Mouse (Mus musculus) stomach, embryonic 15.5 days (tissue): Measurements from ENCODE around the gene Ccdc17. TPM values are rescaled to one million over a fixed set of nuclear protein-coding genes. Genes with fewer than 3 reads are reported as not detected.

Experiments used
- ATAC-seq: fragments of 200-750 bp; cut with Nextera tagmentation; 2 replicates; pipeline ENCODE4 v1.8.0; 2017; ENCODE audit warnings: low read depth, moderate number of reproducible peaks, moderate TSS enrichment; ENCODE audit not compliant: insufficient read depth, low FRiP score
- H3K27ac ChIP-seq: fragments of 300-500 bp; sonication (generic); 2 replicates; pipeline ENCODE4 v1.5.1; 2015; ENCODE audit warnings: mild to moderate bottlenecking, inconsistent platforms
- H3K27me3 ChIP-seq: fragments of 300-500 bp; sonication (generic); replicated peaks from 2 replicates; pipeline ENCODE4 v1.6.1; 2015; ENCODE audit warnings: inconsistent platforms
- H3K36me3 ChIP-seq: fragments of 300-500 bp; sonication (generic); 2 replicates; pipeline ENCODE4 v1.6.1; 2015; ENCODE audit warnings: inconsistent platforms
- H3K4me1 ChIP-seq: fragments of 300-500 bp; sonication (generic); 2 replicates; pipeline ENCODE4 v1.6.1; 2015; ENCODE audit warnings: inconsistent platforms
- H3K4me2 ChIP-seq: fragments of 300-500 bp; sonication (generic); 2 replicates; pipeline ENCODE4 v1.6.1; 2015; ENCODE audit warnings: mild to moderate bottlenecking, inconsistent platforms
- H3K4me3 ChIP-seq: fragments of 300-500 bp; sonication (generic); replicated peaks from 2 replicates; pipeline ENCODE4 v1.5.1; 2015; ENCODE audit warnings: inconsistent platforms
- H3K9ac ChIP-seq: fragments of 300-500 bp; sonication (generic); 2 replicates; pipeline ENCODE4 v1.6.1; 2015; ENCODE audit warnings: inconsistent platforms
- H3K9me3 ChIP-seq: fragments of 300-500 bp; sonication (generic); 2 replicates; pipeline ENCODE4 v1.6.1; 2016; ENCODE audit warnings: inconsistent platforms
- WGBS: fragments of 180-500 bp; shearing (Covaris S2); methylation state at CpG from one replicate; pipeline ENCODE4 v1.1.7; 2015; 5-methylcytosine and 5-hydroxymethylcytosine counted together
- polyA plus RNA-seq: library from polyadenylated mRNA; unstranded; fragments of >200 nt; fragmentation: Nextera tagmentation; extraction: Ambion mirVana; gene quantifications from 2 replicates; pipeline ENCODE4 v1.2.1, GENCODE M21; 2015

Ccdc17 gene
- 4.2 and 4.5 TPM in 2 replicates for polyA plus RNA-seq

GRCm38 (mm10) chr4:116596379-116596778, at the start of gene Ccdc17:
Gene Ccdc17 (plus strand): TSS chr4:116596654.
- H3K4me1 ChIP-seq, result peaks cover 9% of the 10 kb centered on the region; the same call in 1 of the 2 replicates
- no peak for ATAC-seq
- 23% methylated on average over 5 of the region's 5 CpGs for WGBS
- H3K9ac ChIP-seq, result peak within 1 kb of the TSS; percentile 24
- H3K27me3 ChIP-seq, result no peaks in the 10 kb centered on the region
- H3K36me3 ChIP-seq, result peaks cover 18% of the 10 kb centered on the region
- H3K4me2 ChIP-seq, result peak within 1 kb of the TSS; percentile 94
- H3K4me3 ChIP-seq, result peak within 1 kb of the TSS; percentile 58
- H3K27ac ChIP-seq, result peak within 1 kb of the TSS; percentile 67
- H3K9me3 ChIP-seq, result no peaks in the 10 kb centered on the region

- WGBS, result 100% methylated on average over 1 of the region's 1 CpGs
- no peaks in the 10 kb centered on the region for H3K27me3 ChIP-seq
- ATAC-seq, result no peak
These were observed 46.0 kb upstream of the Ccdc17 start for GRCm38 (mm10) chr4:116550432-116550831.

GRCm38 (mm10) chr4:116553035-116553434, 43.4 kb upstream of the Ccdc17 start:
- Histone ChIP-seq H3K4me3 (no peak overlapping the region), H3K27me3 (no peaks in the 10 kb centered on the region), H3K36me3 (0 out of 2 replicates have a peak, but pooled peaks cover 5% of the 10 kb centered on the region), H3K4me2 (no peak overlapping the region), H3K9ac (no peak overlapping the region), H3K4me1 (no peaks in the 10 kb centered on the region), H3K27ac (no peak overlapping the region), H3K9me3 (no peaks in the 10 kb centered on the region)
- WGBS, result 76% methylated on average over 3 of the region's 3 CpGs
- ATAC-seq, result no peak

More at GRCm38 (mm10) chr4:116550432-116550831, 46.0 kb upstream of the Ccdc17 start:
- 0 out of 2 replicates have a peak, but pooled peaks cover 5% of the 10 kb centered on the region for H3K36me3 ChIP-seq
- no peaks in the 10 kb centered on the region for H3K9me3 ChIP-seq
- no peak overlapping the region for H3K4me3 ChIP-seq
- no peaks in the 10 kb centered on the region for H3K4me1 ChIP-seq
- H3K27ac ChIP-seq, result no peak overlapping the region
- no peak overlapping the region for H3K4me2 ChIP-seq
- no peak overlapping the region for H3K9ac ChIP-seq

- H3K9ac ChIP-seq, result peak within 1 kb of the TSS; percentile 50
- WGBS, result 2% methylated on average over 23 of the region's 23 CpGs
- ATAC-seq, result no peak
These were observed 40.8 kb upstream of the Ccdc17 start, which contains the start of gene Tmem69 for GRCm38 (mm10) chr4:116555413-116556300. Gene Tmem69 (minus strand): TSS chr4:116555936.

GRCm38 (mm10) chr4:116556561-116557305, 39.7 kb upstream of the Ccdc17 start:
- peak overlapping the region; percentile 61 for H3K4me2 ChIP-seq
- H3K36me3 ChIP-seq, result 0 out of 2 replicates have a peak, but pooled peaks cover 3% of the 10 kb centered on the region
- peak overlapping the region; percentile 50; the same call in 1 of the 2 replicates for H3K9ac ChIP-seq
- H3K4me1 ChIP-seq, result no peaks in the 10 kb centered on the region
- 0% methylated on average over 28 of the region's 28 CpGs for WGBS
- peak overlapping the region; percentile 98 for H3K27ac ChIP-seq
- peak overlapping the region; percentile 85 for H3K4me3 ChIP-seq
- H3K27me3 ChIP-seq, result no peaks in the 10 kb centered on the region
- H3K9me3 ChIP-seq, result no peaks in the 10 kb centered on the region
- ATAC-seq, result peak; percentile 95

More at GRCm38 (mm10) chr4:116555413-116556300, 40.8 kb upstream of the Ccdc17 start, which contains the start of gene Tmem69:
- H3K27me3 ChIP-seq, result no peaks in the 10 kb centered on the region
- peak within 1 kb of the TSS; percentile 61 for H3K4me2 ChIP-seq
- 0 out of 2 replicates have a peak, but pooled peaks cover 5% of the 10 kb centered on the region for H3K36me3 ChIP-seq
- peak within 1 kb of the TSS; percentile 85 for H3K4me3 ChIP-seq
- H3K9me3 ChIP-seq, result no peaks in the 10 kb centered on the region
- H3K27ac ChIP-seq, result peak within 1 kb of the TSS; percentile 98
- no peaks in the 10 kb centered on the region for H3K4me1 ChIP-seq

GRCm38 (mm10) chr4:116557306-116558121, 38.9 kb upstream of the Ccdc17 start, which contains the start of gene Gpbp1l1:
Gene Gpbp1l1 (plus strand): TSS chr4:116557658.
- ATAC-seq, result peak; percentile 96
- no peaks in the 10 kb centered on the region for H3K27me3 ChIP-seq
- H3K27ac ChIP-seq, result peak within 1 kb of the TSS; percentile 98
- H3K4me2 ChIP-seq, result peak within 1 kb of the TSS; percentile 61
- no peaks in the 10 kb centered on the region for H3K9me3 ChIP-seq
- 0 out of 2 replicates have a peak, but pooled peaks cover 2% of the 10 kb centered on the region for H3K36me3 ChIP-seq
- under 1% methylated on average over 78 of the region's 78 CpGs for WGBS
- peak within 1 kb of the TSS; percentile 65 for H3K9ac ChIP-seq
- H3K4me3 ChIP-seq, result peak within 1 kb of the TSS; percentile 85
- H3K4me1 ChIP-seq, result no peaks in the 10 kb centered on the region

- Histone ChIP-seq H3K27me3 (no peaks in the 10 kb centered on the region), H3K4me3 (peak overlapping the region; percentile 85), H3K27ac (peak overlapping the region; percentile 98), H3K4me1 (no peaks in the 10 kb centered on the region), H3K36me3 (no peaks in the 10 kb centered on the region), H3K4me2 (peak overlapping the region; percentile 61), H3K9ac (peak overlapping the region; percentile 65), H3K9me3 (no peaks in the 10 kb centered on the region)
- WGBS, result 3% methylated on average over 15 of the region's 15 CpGs
- no peak for ATAC-seq
These were observed 38.1 kb upstream of the Ccdc17 start for GRCm38 (mm10) chr4:116558151-116558882.

- Histone ChIP-seq H3K4me1 (peaks cover 9% of the 10 kb centered on the region; the same call in 1 of the 2 replicates), H3K27me3 (no peaks in the 10 kb centered on the region), H3K27ac (no peak overlapping the region), H3K9me3 (no peaks in the 10 kb centered on the region), H3K9ac (no peak overlapping the region), H3K36me3 (peaks cover 18% of the 10 kb centered on the region), H3K4me3 (no peak overlapping the region), H3K4me2 (no peak overlapping the region)
- ATAC-seq, result no peak
- 81% methylated on average over 8 of the region's 8 CpGs for WGBS
These were observed 661 bp upstream of the Ccdc17 start for GRCm38 (mm10) chr4:116595793-116596192.

GRCm38 (mm10) chr4:116596978-116597881, 776 bp downstream of the Ccdc17 start:
- under 1% methylated on average over 50 of the region's 50 CpGs for WGBS
- H3K36me3 ChIP-seq, result peaks cover 16% of the 10 kb centered on the region

GRCm38 (mm10) chr4:116612621-116613020, 16.2 kb downstream of the Ccdc17 start:
- peaks cover 26% of the 10 kb centered on the region for H3K36me3 ChIP-seq
- H3K9me3 ChIP-seq, result no peaks in the 10 kb centered on the region
- no peaks in the 10 kb centered on the region for H3K4me1 ChIP-seq
- no peak overlapping the region for H3K9ac ChIP-seq
- no peak overlapping the region for H3K27ac ChIP-seq
- H3K27me3 ChIP-seq, result no peaks in the 10 kb centered on the region
- H3K4me2 ChIP-seq, result no peak overlapping the region
- ATAC-seq, result no peak
- WGBS, result 96% methylated on average over 2 of the region's 2 CpGs
- H3K4me3 ChIP-seq, result no peak overlapping the region

More at GRCm38 (mm10) chr4:116596978-116597881, 776 bp downstream of the Ccdc17 start:
- Histone ChIP-seq H3K9ac (peak overlapping the region; percentile 24), H3K4me3 (peak overlapping the region; percentile 58), H3K27ac (peak overlapping the region; percentile 67), H3K4me1 (peaks cover 9% of the 10 kb centered on the region; the same call in 1 of the 2 replicates), H3K27me3 (no peaks in the 10 kb centered on the region), H3K4me2 (peak overlapping the region; percentile 94), H3K9me3 (no peaks in the 10 kb centered on the region)
- ATAC-seq, result peak; percentile 97
